Mouse (Mus musculus): ENCODE results near the gene Ccdc158.

DNA sequence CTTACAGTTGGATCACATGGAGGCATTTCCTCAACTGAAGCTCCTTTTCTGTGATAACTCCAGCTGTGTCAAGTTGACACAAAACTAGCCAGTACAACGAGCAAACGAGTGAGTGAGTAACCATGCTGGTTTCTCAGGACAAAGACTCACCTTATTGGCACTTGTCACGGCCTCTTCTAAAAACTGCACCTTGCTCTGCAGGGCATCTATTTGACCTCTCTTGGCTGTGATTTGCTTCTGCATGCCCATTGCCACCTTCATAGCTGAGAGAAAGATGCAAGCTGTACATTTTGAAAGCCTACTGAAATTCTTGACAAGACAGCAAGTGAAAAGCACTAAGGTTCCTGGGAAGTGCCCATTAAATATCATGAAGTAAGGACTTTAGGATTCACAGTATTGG, 34.2 kb downstream of the Ccdc158 start:
- TF ChIP-seq ZNF384 (IDR thresholded peaks at IDR 0.05; ENCODE audit: low read depth, low read length): no peak
- TF ChIP-seq HCFC1 (IDR thresholded peaks at IDR 0.05; ENCODE audit: borderline replicate concordance, insufficient read depth, low read length): no peak
- TF ChIP-seq MAFK (IDR thresholded peaks at IDR 0.05; ENCODE audit: insufficient read depth, low read depth, low read length): no peak

Data from ES-E14 (cell line).